Mouse (Mus musculus) stomach, embryonic 15.5 days (tissue): Measurements from ENCODE around the gene Klhl22. TPM values are rescaled to one million over a fixed set of nuclear protein-coding genes. Genes with fewer than 3 reads are reported as not detected.

ENCODE experiments used
- ATAC-seq: fragments of 200-750 bp; cut with Nextera tagmentation; 2 replicates; pipeline ENCODE4 v1.8.0; 2017; ENCODE audit warnings: low read depth, moderate number of reproducible peaks, moderate TSS enrichment; ENCODE audit not compliant: insufficient read depth, low FRiP score
- H3K27ac ChIP-seq: fragments of 300-500 bp; sonication (generic); 2 replicates; pipeline ENCODE4 v1.5.1; 2015; ENCODE audit warnings: mild to moderate bottlenecking, inconsistent platforms
- H3K27me3 ChIP-seq: fragments of 300-500 bp; sonication (generic); replicated peaks from 2 replicates; pipeline ENCODE4 v1.6.1; 2015; ENCODE audit warnings: inconsistent platforms
- H3K36me3 ChIP-seq: fragments of 300-500 bp; sonication (generic); 2 replicates; pipeline ENCODE4 v1.6.1; 2015; ENCODE audit warnings: inconsistent platforms
- H3K4me1 ChIP-seq: fragments of 300-500 bp; sonication (generic); 2 replicates; pipeline ENCODE4 v1.6.1; 2015; ENCODE audit warnings: inconsistent platforms
- H3K4me2 ChIP-seq: fragments of 300-500 bp; sonication (generic); 2 replicates; pipeline ENCODE4 v1.6.1; 2015; ENCODE audit warnings: mild to moderate bottlenecking, inconsistent platforms
- H3K4me3 ChIP-seq: fragments of 300-500 bp; sonication (generic); replicated peaks from 2 replicates; pipeline ENCODE4 v1.5.1; 2015; ENCODE audit warnings: inconsistent platforms
- H3K9ac ChIP-seq: fragments of 300-500 bp; sonication (generic); 2 replicates; pipeline ENCODE4 v1.6.1; 2015; ENCODE audit warnings: inconsistent platforms
- H3K9me3 ChIP-seq: fragments of 300-500 bp; sonication (generic); 2 replicates; pipeline ENCODE4 v1.6.1; 2016; ENCODE audit warnings: inconsistent platforms
- WGBS: fragments of 180-500 bp; shearing (Covaris S2); methylation state at CpG from one replicate; pipeline ENCODE4 v1.1.7; 2015; 5-methylcytosine and 5-hydroxymethylcytosine counted together
- polyA plus RNA-seq: library from polyadenylated mRNA; unstranded; fragments of >200 nt; fragmentation: Nextera tagmentation; extraction: Ambion mirVana; gene quantifications from 2 replicates; pipeline ENCODE4 v1.2.1, GENCODE M21; 2015

Gene Klhl22
- polyA plus RNA-seq, 1 experiment from 2014 or later: 57.4 TPM

GRCm38 (mm10) chr16:17804449-17804912, 45.1 kb downstream of the Klhl22 start:
- peak overlapping the region; percentile 31 for H3K4me3 ChIP-seq
- peak overlapping the region; percentile 60 for H3K4me2 ChIP-seq
- H3K27me3 ChIP-seq: peaks cover 57% of the 10 kb centered on the region
- H3K27ac ChIP-seq: no peak overlapping the region
- ATAC-seq: peak; percentile 12; the same call in 1 of the 2 replicates
- H3K9ac ChIP-seq: no peak overlapping the region
- no peaks in the 10 kb centered on the region for H3K9me3 ChIP-seq
- peaks cover 78% of the 10 kb centered on the region for H3K4me1 ChIP-seq
- WGBS: 21% methylated on average over 33 of the region's 33 CpGs
- peaks cover 10% of the 10 kb centered on the region for H3K36me3 ChIP-seq

- Histone ChIP-seq H3K9ac (no peak overlapping the region), H3K4me1 (peaks cover 80% of the 10 kb centered on the region), H3K36me3 (peaks cover 10% of the 10 kb centered on the region), H3K4me2 (peak overlapping the region; percentile 60), H3K4me3 (no peak overlapping the region; the same call in 1 of the 2 replicates), H3K27ac (no peak overlapping the region), H3K27me3 (peaks cover 55% of the 10 kb centered on the region), H3K9me3 (no peaks in the 10 kb centered on the region)
- WGBS: 54% methylated on average over 7 of the region's 7 CpGs
- ATAC-seq: no peak
Observed at GRCm38 (mm10) chr16:17804982-17805381, 45.6 kb downstream of the Klhl22 start.

- Histone ChIP-seq H3K9ac (peak overlapping the region; percentile 14), H3K4me1 (peaks cover 69% of the 10 kb centered on the region), H3K4me2 (peak overlapping the region; percentile 82), H3K36me3 (peaks cover 10% of the 10 kb centered on the region), H3K4me3 (peak overlapping the region; percentile 44), H3K27me3 (peaks cover 50% of the 10 kb centered on the region), H3K9me3 (no peaks in the 10 kb centered on the region), H3K27ac (0 out of 2 replicates have a peak overlapping the region, but pooled peaks have one; percentile 4)
- WGBS: 25% methylated on average over 49 of the region's 50 CpGs
- ATAC-seq: no peak
Observed at GRCm38 (mm10) chr16:17806581-17807191, 47.3 kb downstream of the Klhl22 start.

GRCm38 (mm10) chr16:17807192-17808009, 48.0 kb downstream of the Klhl22 start:
- Histone ChIP-seq H3K9ac (peak overlapping the region; percentile 14), H3K36me3 (peaks cover 10% of the 10 kb centered on the region), H3K4me2 (peak overlapping the region; percentile 82), H3K27me3 (peaks cover 44% of the 10 kb centered on the region), H3K27ac (no peak overlapping the region), H3K9me3 (no peaks in the 10 kb centered on the region), H3K4me1 (peaks cover 63% of the 10 kb centered on the region), H3K4me3 (peak overlapping the region; percentile 44)
- peak; percentile 62; the same call in 1 of the 2 replicates for ATAC-seq
- WGBS: 12% methylated on average over 73 of the region's 73 CpGs

- peak overlapping the region; percentile 72 for H3K27ac ChIP-seq
- H3K36me3 ChIP-seq: peaks cover 3% of the 10 kb centered on the region; the same call in 1 of the 2 replicates
- WGBS: 86% methylated on average over 4 of the region's 4 CpGs
- H3K4me1 ChIP-seq: peaks cover 46% of the 10 kb centered on the region
- ATAC-seq: no peak
- peaks cover 27% of the 10 kb centered on the region for H3K27me3 ChIP-seq
- no peak overlapping the region for H3K4me2 ChIP-seq
- no peak overlapping the region for H3K4me3 ChIP-seq
- no peaks in the 10 kb centered on the region for H3K9me3 ChIP-seq
- H3K9ac ChIP-seq: no peak overlapping the region
Observed at GRCm38 (mm10) chr16:17809125-17809524, 49.7 kb downstream of the Klhl22 start.

GRCm38 (mm10) chr16:17809711-17810110, 50.3 kb downstream of the Klhl22 start:
- peaks cover 40% of the 10 kb centered on the region for H3K4me1 ChIP-seq
- H3K27ac ChIP-seq: peak overlapping the region; percentile 72
- H3K36me3 ChIP-seq: peaks cover 3% of the 10 kb centered on the region; the same call in 1 of the 2 replicates
- H3K4me3 ChIP-seq: no peak overlapping the region
- H3K9me3 ChIP-seq: no peaks in the 10 kb centered on the region
- H3K9ac ChIP-seq: no peak overlapping the region
- WGBS: 19% methylated on average over 7 of the region's 7 CpGs
- H3K4me2 ChIP-seq: no peak overlapping the region
- ATAC-seq: no peak
- peaks cover 21% of the 10 kb centered on the region for H3K27me3 ChIP-seq

GRCm38 (mm10) chr16:17812120-17812519, 52.7 kb downstream of the Klhl22 start:
- H3K27me3 ChIP-seq: 0 out of 2 replicates have a peak, but pooled peaks cover 8% of the 10 kb centered on the region
- no peak overlapping the region for H3K4me2 ChIP-seq
- H3K4me3 ChIP-seq: no peak overlapping the region
- 8% methylated on average over 5 of the region's 5 CpGs for WGBS
- H3K4me1 ChIP-seq: peaks cover 34% of the 10 kb centered on the region
- no peak for ATAC-seq
- H3K9me3 ChIP-seq: no peaks in the 10 kb centered on the region
- H3K27ac ChIP-seq: no peak overlapping the region
- no peak overlapping the region for H3K9ac ChIP-seq
- no peaks in the 10 kb centered on the region for H3K36me3 ChIP-seq

- no peaks in the 10 kb centered on the region for H3K36me3 ChIP-seq
- WGBS: 49% methylated on average over 4 of the region's 4 CpGs
- H3K27ac ChIP-seq: no peak overlapping the region
- ATAC-seq: no peak
- no peak overlapping the region for H3K9ac ChIP-seq
- H3K4me2 ChIP-seq: no peak overlapping the region
- no peaks in the 10 kb centered on the region for H3K9me3 ChIP-seq
- no peak overlapping the region for H3K4me3 ChIP-seq
- 0 out of 2 replicates have a peak, but pooled peaks cover 8% of the 10 kb centered on the region for H3K27me3 ChIP-seq
- H3K4me1 ChIP-seq: peaks cover 24% of the 10 kb centered on the region
Observed at GRCm38 (mm10) chr16:17813173-17813572, 53.8 kb downstream of the Klhl22 start.

- ATAC-seq: peak; percentile 81
- peak overlapping the region; percentile 96 for H3K4me2 ChIP-seq
- 2% methylated on average over 63 of the region's 63 CpGs for WGBS
- no peaks in the 10 kb centered on the region for H3K9me3 ChIP-seq
- H3K4me3 ChIP-seq: peak overlapping the region; percentile 50
- H3K27ac ChIP-seq: no peak overlapping the region; the same call in 1 of the 2 replicates
- H3K36me3 ChIP-seq: no peaks in the 10 kb centered on the region
- peak overlapping the region; percentile 51; the same call in 1 of the 2 replicates for H3K9ac ChIP-seq
- H3K27me3 ChIP-seq: no peaks in the 10 kb centered on the region
- 0 out of 2 replicates have a peak, but pooled peaks cover 10% of the 10 kb centered on the region for H3K4me1 ChIP-seq
Observed at GRCm38 (mm10) chr16:17815411-17816402, 56.3 kb downstream of the Klhl22 start.

- WGBS: 82% methylated on average over 8 of the region's 8 CpGs
- no peak for ATAC-seq
Observed at GRCm38 (mm10) chr16:17816528-17816927, 57.1 kb downstream of the Klhl22 start.

GRCm38 (mm10) chr16:17826500-17826899, 67.1 kb downstream of the Klhl22 start:
- ATAC-seq: no peak
- no peak overlapping the region for H3K27ac ChIP-seq
- 70% methylated on average over 2 of the region's 2 CpGs for WGBS
- H3K4me1 ChIP-seq: no peaks in the 10 kb centered on the region
- H3K9ac ChIP-seq: no peak overlapping the region
- no peak overlapping the region for H3K4me3 ChIP-seq
- no peaks in the 10 kb centered on the region for H3K9me3 ChIP-seq
- no peak overlapping the region for H3K4me2 ChIP-seq
- H3K36me3 ChIP-seq: no peaks in the 10 kb centered on the region
- H3K27me3 ChIP-seq: peaks cover 14% of the 10 kb centered on the region

More at GRCm38 (mm10) chr16:17816528-17816927, 57.1 kb downstream of the Klhl22 start:
- H3K36me3 ChIP-seq: no peaks in the 10 kb centered on the region
- H3K27ac ChIP-seq: no peak overlapping the region
- no peak overlapping the region for H3K9ac ChIP-seq
- H3K4me1 ChIP-seq: 0 out of 2 replicates have a peak, but pooled peaks cover 10% of the 10 kb centered on the region
- no peak overlapping the region for H3K4me3 ChIP-seq
- no peak overlapping the region for H3K4me2 ChIP-seq
- no peaks in the 10 kb centered on the region for H3K9me3 ChIP-seq
- H3K27me3 ChIP-seq: no peaks in the 10 kb centered on the region
